Comparison of ENCODE assay signal across 23 mouse cellular contexts in the genomic region with DNA sequence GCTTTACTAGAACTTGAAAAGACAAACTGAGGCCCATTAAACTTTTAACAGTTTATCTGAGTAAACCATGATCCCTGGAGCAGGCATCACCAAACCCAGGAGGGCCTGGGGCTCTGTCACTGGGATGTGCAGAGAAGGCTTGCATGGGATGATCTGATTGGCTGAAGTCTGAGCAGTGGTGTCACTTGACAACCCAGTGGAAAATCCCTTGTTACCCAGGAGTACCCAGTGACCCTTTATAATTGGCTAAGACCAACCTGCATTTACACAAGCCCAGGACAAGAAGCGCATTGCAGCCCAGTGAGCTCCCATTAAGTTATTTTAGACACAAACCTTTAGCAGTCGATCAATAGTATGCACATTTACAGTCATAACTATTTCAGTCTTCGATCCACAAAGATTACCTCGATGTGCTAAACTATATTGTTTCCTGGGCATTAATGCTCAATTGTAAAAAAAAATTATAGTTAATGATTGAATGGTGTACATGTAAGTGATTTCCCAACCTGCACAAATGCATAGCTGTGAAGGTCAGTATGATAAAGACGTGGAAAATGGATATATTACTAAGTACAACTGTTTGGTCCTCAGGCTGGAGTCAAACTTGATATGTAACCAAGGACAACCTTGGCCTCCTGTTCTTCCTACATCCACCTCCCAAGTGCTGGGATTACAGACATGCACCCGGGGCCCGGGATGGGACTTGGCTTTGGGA.
"Had no signal": no experiment of that assay in that cellular context is flagged by ENCODE, and none has a peak within 500 bp of the region (broad histone marks: within the 10 kb centered on the region; RNA-seq: fewer than 3 reads in every experiment).

No protein-coding gene starts in this region.

- H3K27me3 ChIP-seq: limb, embryonic 13.5 days; liver, embryonic 12.5 days; liver, embryonic 15.5 days; lung, embryonic 15.5 days; megakaryocyte, embryonic 14.5 days; midbrain, embryonic 13.5 days; neural tube, embryonic 12.5 days; neural tube, embryonic 15.5 days had no signal

- H3K4me1 ChIP-seq: limb, embryonic 13.5 days; lung, embryonic 15.5 days; megakaryocyte, embryonic 14.5 days; midbrain, embryonic 13.5 days; neural tube, embryonic 12.5 days; neural tube, embryonic 15.5 days had no signal

- DNase-seq: kidney, postnatal 25 days; layer of hippocampus, adult 9-11 months; liver; lung, adult 18-20 months; lung, postnatal 10 days; lung, postnatal 36 days; right cerebral cortex, adult 18-20 months; right cerebral cortex, postnatal 14 days; right cerebral cortex, postnatal 4 days; thymus, adult 2 months; thymus, postnatal 14 days had no signal

- H3K36me3 ChIP-seq: limb, embryonic 10.5 days; limb, embryonic 13.5 days; liver, embryonic 12.5 days; liver, embryonic 15.5 days; lung, embryonic 15.5 days; midbrain, embryonic 13.5 days; neural tube, embryonic 12.5 days; neural tube, embryonic 15.5 days had no signal

- H3K4me2 ChIP-seq: limb, embryonic 13.5 days; liver, embryonic 12.5 days; liver, embryonic 15.5 days; lung, embryonic 15.5 days; midbrain, embryonic 13.5 days; neural tube, embryonic 12.5 days; neural tube, embryonic 15.5 days had no signal

- H3K4me3 ChIP-seq: layer of hippocampus, adult 2 months; limb, embryonic 10.5 days; limb, embryonic 13.5 days; liver, embryonic 12.5 days; liver, embryonic 15.5 days; lung, embryonic 15.5 days; megakaryocyte, embryonic 14.5 days; midbrain, embryonic 13.5 days; neural tube, embryonic 12.5 days; neural tube, embryonic 15.5 days had no signal

- H3K9me3 ChIP-seq: limb, embryonic 10.5 days; limb, embryonic 13.5 days; liver, embryonic 12.5 days; liver, embryonic 15.5 days; lung, embryonic 15.5 days; megakaryocyte, embryonic 14.5 days; midbrain, embryonic 13.5 days; neural tube, embryonic 12.5 days; neural tube, embryonic 15.5 days had no signal

- H3K27ac ChIP-seq: kidney, postnatal 0 days; layer of hippocampus, adult 2 months; limb, embryonic 10.5 days; limb, embryonic 13.5 days; liver, embryonic 12.5 days; liver, embryonic 15.5 days; lung, embryonic 15.5 days; midbrain, embryonic 13.5 days; neural tube, embryonic 12.5 days; neural tube, embryonic 15.5 days; stomach, postnatal 0 days had no signal

- H3K9ac ChIP-seq: limb, embryonic 13.5 days; liver, embryonic 12.5 days; liver, embryonic 15.5 days; lung, embryonic 15.5 days; midbrain, embryonic 13.5 days; neural tube, embryonic 12.5 days; neural tube, embryonic 15.5 days had no signal

- ATAC-seq: liver, embryonic 12.5 days; midbrain, embryonic 13.5 days had no signal
